Mouse (Mus musculus): Measurements from ENCODE around the gene Dennd5a. TPM values are rescaled to one million over a fixed set of nuclear protein-coding genes. Genes with fewer than 3 reads are reported as not detected.
"Not testable (repeated sequence)": the region's sequence is repeated elsewhere in the genome, so short reads cannot be mapped to it uniquely, and the experiment has no call there.

The Dennd5a gene
- polyA plus RNA-seq, 1 experiment = 54.9 TPM

GRCm38 (mm10) chr7:109993157-109993959 lies 33.1 kb upstream of the Dennd5a start:
- Histone ChIP-seq H3K4me1 (ENCODE audit: control insufficient read depth, insufficient read depth, low read length) (no peaks in the 10 kb centered on the region), H3K4me3 (replicated peaks; ENCODE audit: control insufficient read depth, low read depth, low read length) (no peak overlapping the region), H3K27ac (ENCODE audit: control insufficient read depth, insufficient read depth, low read depth, low read length, poor library complexity) (no peak overlapping the region)
- TF ChIP-seq POLR2A (IDR thresholded peaks at IDR 0.05; ENCODE audit: borderline replicate concordance, control insufficient read depth, low read depth, low read length) (no peak), CTCF (IDR thresholded peaks at IDR 0.05; ENCODE audit: control insufficient read depth, insufficient read depth, low read length) (no peak)
- 52% methylated on average over 2 of the region's 2 CpGs for WGBS

GRCm38 (mm10) chr7:109991286-109991685 lies 31.0 kb upstream of the Dennd5a start:
- Histone ChIP-seq H3K4me1 (ENCODE audit: control insufficient read depth, insufficient read depth, low read length) (no peaks in the 10 kb centered on the region), H3K27ac (ENCODE audit: control insufficient read depth, insufficient read depth, low read depth, low read length, poor library complexity) (no peak overlapping the region), H3K4me3 (replicated peaks; ENCODE audit: control insufficient read depth, low read depth, low read length) (no peak overlapping the region)
- TF ChIP-seq POLR2A (IDR thresholded peaks at IDR 0.05; ENCODE audit: borderline replicate concordance, control insufficient read depth, low read depth, low read length) (no peak), CTCF (IDR thresholded peaks at IDR 0.05; ENCODE audit: control insufficient read depth, insufficient read depth, low read length) (no peak)
- 89% methylated on average over 1 of the region's 1 CpGs for WGBS

- peak within 1 kb of the TSS; percentile 62 for H3K27ac ChIP-seq (ENCODE audit: control insufficient read depth, insufficient read depth, low read depth, low read length, poor library complexity)
- 30% methylated on average over 6 of the region's 6 CpGs for WGBS
- H3K4me3 ChIP-seq (replicated peaks; ENCODE audit: control insufficient read depth, low read depth, low read length) = peak within 1 kb of the TSS; percentile 71
- not testable (repeated sequence) for H3K4me1 ChIP-seq (ENCODE audit: control insufficient read depth, insufficient read depth, low read length)
These were observed 26.5 kb upstream of the Dennd5a start, which contains the start of gene Tmem41b for GRCm38 (mm10) chr7:109986775-109987174. Gene Tmem41b (minus strand): TSS chr7:109986929.

- Histone ChIP-seq H3K4me3 (replicated peaks; ENCODE audit: control insufficient read depth, low read depth, low read length) (peak overlapping the region; percentile 71), H3K4me1 (ENCODE audit: control insufficient read depth, insufficient read depth, low read length) (no peaks in the 10 kb centered on the region; the same call in 1 of the 2 replicates), H3K27ac (ENCODE audit: control insufficient read depth, insufficient read depth, low read depth, low read length, poor library complexity) (peak overlapping the region; percentile 62)
- under 1% methylated on average over 43 of the region's 43 CpGs for WGBS
- TF ChIP-seq POLR2A (IDR thresholded peaks at IDR 0.05; ENCODE audit: borderline replicate concordance, control insufficient read depth, low read depth, low read length) (no peak), CTCF (IDR thresholded peaks at IDR 0.05; ENCODE audit: control insufficient read depth, insufficient read depth, low read length) (no peak)
These were observed 25.9 kb upstream of the Dennd5a start for GRCm38 (mm10) chr7:109986133-109986669.

DNA sequence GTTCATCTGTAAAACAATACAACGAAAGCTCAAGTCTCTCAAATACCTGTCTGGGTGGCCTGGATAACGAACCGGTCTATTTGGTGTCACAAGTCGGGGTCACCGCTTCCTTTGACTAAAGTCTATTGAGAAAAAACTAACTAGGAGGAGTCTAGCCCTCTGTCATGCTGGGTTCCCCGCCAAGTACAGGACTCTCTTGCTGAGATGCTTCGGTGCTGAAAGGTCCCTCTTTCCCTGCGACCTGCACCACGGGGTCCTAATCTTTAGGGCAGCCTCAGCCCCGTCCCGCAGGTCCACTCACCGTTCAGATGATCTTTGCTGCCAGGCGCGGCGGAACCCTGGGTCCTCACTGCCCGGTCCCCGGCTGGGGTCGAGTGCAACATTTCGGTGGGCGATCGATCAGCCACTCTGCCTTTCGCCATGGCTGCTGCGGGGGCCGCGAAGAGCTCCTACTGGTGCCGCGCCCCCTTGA lies 25.4 kb upstream of the Dennd5a start:
- peak overlapping the region; percentile 71 for H3K4me3 ChIP-seq (replicated peaks; ENCODE audit: control insufficient read depth, low read depth, low read length)
- TF ChIP-seq POLR2A (IDR thresholded peaks at IDR 0.05; ENCODE audit: borderline replicate concordance, control insufficient read depth, low read depth, low read length) = no peak
- TF ChIP-seq CTCF (IDR thresholded peaks at IDR 0.05; ENCODE audit: control insufficient read depth, insufficient read depth, low read length) = no peak
- under 1% methylated on average over 27 of the region's 27 CpGs for WGBS
- H3K4me1 ChIP-seq (ENCODE audit: control insufficient read depth, insufficient read depth, low read length) = no peaks in the 10 kb centered on the region; the same call in 1 of the 2 replicates
- peak overlapping the region; percentile 62 for H3K27ac ChIP-seq (ENCODE audit: control insufficient read depth, insufficient read depth, low read depth, low read length, poor library complexity)

DNA sequence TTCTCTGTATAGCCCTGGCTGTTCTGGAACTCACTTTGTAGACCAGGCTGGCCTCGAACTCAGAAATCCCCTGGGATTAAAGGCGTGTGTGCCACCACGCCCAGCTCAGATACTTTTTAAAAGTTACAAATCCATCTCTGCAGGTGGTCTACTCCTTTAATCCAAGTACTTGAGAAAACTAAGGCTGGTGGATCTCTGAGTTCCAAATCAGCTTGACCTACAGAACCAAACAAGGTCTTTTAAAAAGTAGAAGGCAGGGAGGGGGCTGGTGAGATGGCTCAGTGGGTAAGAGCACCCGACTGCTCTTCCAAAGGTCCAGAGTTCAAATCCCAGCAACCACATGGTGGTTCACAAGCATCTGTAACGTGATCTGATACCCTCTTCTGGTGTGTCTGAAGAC lies 24.3 kb upstream of the Dennd5a start:
- not testable (repeated sequence) for H3K4me3 ChIP-seq (replicated peaks; ENCODE audit: control insufficient read depth, low read depth, low read length); H3K27ac ChIP-seq (ENCODE audit: control insufficient read depth, insufficient read depth, low read depth, low read length, poor library complexity); H3K4me1 ChIP-seq (ENCODE audit: control insufficient read depth, insufficient read depth, low read length)
- WGBS = 77% methylated on average over 5 of the region's 5 CpGs

GRCm38 (mm10) chr7:109977131-109977530 lies 16.9 kb upstream of the Dennd5a start:
- H3K27ac ChIP-seq (ENCODE audit: control insufficient read depth, insufficient read depth, low read depth, low read length, poor library complexity); H3K4me1 ChIP-seq (ENCODE audit: control insufficient read depth, insufficient read depth, low read length); H3K4me3 ChIP-seq (replicated peaks; ENCODE audit: control insufficient read depth, low read depth, low read length): not testable (repeated sequence)
- TF ChIP-seq CTCF (IDR thresholded peaks at IDR 0.05; ENCODE audit: control insufficient read depth, insufficient read depth, low read length) = 0 out of 2 replicates have a peak, but pooled peaks have one; percentile 14
- WGBS = 73% methylated on average over 5 of the region's 5 CpGs

GRCm38 (mm10) chr7:109975966-109976715 lies 15.9 kb upstream of the Dennd5a start:
- Histone ChIP-seq H3K4me1 (ENCODE audit: control insufficient read depth, insufficient read depth, low read length) (no peaks in the 10 kb centered on the region), H3K4me3 (replicated peaks; ENCODE audit: control insufficient read depth, low read depth, low read length) (no peak overlapping the region), H3K27ac (ENCODE audit: control insufficient read depth, insufficient read depth, low read depth, low read length, poor library complexity) (no peak overlapping the region)
- 90% methylated on average over 6 of the region's 6 CpGs for WGBS
- TF ChIP-seq POLR2A (IDR thresholded peaks at IDR 0.05; ENCODE audit: borderline replicate concordance, control insufficient read depth, low read depth, low read length) = no peak
- TF ChIP-seq CTCF (IDR thresholded peaks at IDR 0.05; ENCODE audit: control insufficient read depth, insufficient read depth, low read length) = no peak
